Mouse (Mus musculus) heart, adult 2 months (tissue): ENCODE results near the gene Nap1l5.

Experiments
- CTCF ChIP-seq: fragments of 200-600 bp; IDR thresholded peaks from 2 replicates; pipeline ENCODE4 v1.8.1; 2022; ENCODE audit warnings: antibody characterized with exemption, mild to moderate bottlenecking, moderate library complexity
- EP300 ChIP-seq: fragments of 200-500 bp; IDR thresholded peaks from 2 replicates; pipeline ENCODE4 v1.6.1; 2011; ENCODE audit warnings: low read depth, low read length, control low read depth; ENCODE audit not compliant: insufficient read depth
- POLR2A ChIP-seq: fragments of 200-500 bp; IDR thresholded peaks from 2 replicates; pipeline ENCODE4 v1.6.1; 2011; ENCODE audit warnings: mild to moderate bottlenecking, low read depth, low read length, control low read depth; ENCODE audit not compliant: insufficient read depth

GRCm38 (mm10) chr6:58894994-58895393 lies 11.9 kb downstream of the Nap1l5 start:
- TF ChIP-seq EP300, result no peak
- no peak for TF ChIP-seq CTCF
- no peak for TF ChIP-seq POLR2A
